Mouse (Mus musculus) MEL (cell line): ENCODE data around the gene Eif5a. TPM values are rescaled to one million over a fixed set of nuclear protein-coding genes. Genes with fewer than 3 reads are reported as not detected.
A peak's percentile ranks its signal among the peaks of the same experiment; 100 is the strongest.

Source experiments
- DNase-seq: peaks from one replicate; pipeline ENCODE4 v3.0.0; 2011; ENCODE audit warnings: low read depth, low spot score
- H3K27ac ChIP-seq: 2 replicates; pipeline ENCODE4 v1.5.1; 2012; ENCODE audit warnings: low read depth, mild to moderate bottlenecking, control low read depth, low read length, moderate library complexity; ENCODE audit not compliant: control insufficient read depth
- H3K27me3 ChIP-seq, 2 experiments: fragments of 150-350 bp in 1 of 2; sonication (generic) in 1 of 2; 2 replicates each; pipeline ENCODE4 v1.6.1; 2012; ENCODE audit warnings: low read length in 2 of 2, mild to moderate bottlenecking in 2 of 2, improper control_type of control experiment in 1 of 2, moderate library complexity in 1 of 2; ENCODE audit not compliant: insufficient read depth in 2 of 2, control insufficient read depth in 1 of 2
- H3K36me3 ChIP-seq, 2 experiments: 2 replicates each; pipeline ENCODE4 v1.6.1; 2012 to 2014; ENCODE audit warnings: low read length in 2 of 2, improper control_type of control experiment in 1 of 2, inconsistent platforms in 1 of 2, mild to moderate bottlenecking in 1 of 2; ENCODE audit not compliant: insufficient read depth in 2 of 2, control insufficient read depth in 1 of 2
- H3K4me1 ChIP-seq, 2 experiments: fragments of 150-350 bp in 1 of 2; sonication (generic) in 1 of 2; 2 replicates each; pipeline ENCODE4 v1.6.1; 2012; ENCODE audit warnings: low read length in 2 of 2, improper control_type of control experiment in 1 of 2, mild to moderate bottlenecking in 1 of 2; ENCODE audit not compliant: insufficient read depth in 2 of 2, control insufficient read depth in 1 of 2
- H3K4me3 ChIP-seq, 2 experiments: fragments of 150-350 bp in 1 of 2; sonication (generic) in 1 of 2; 2 replicates each; pipeline ENCODE4 v1.5.1; 2012; ENCODE audit warnings: low read depth in 2 of 2, low read length in 2 of 2, mild to moderate bottlenecking in 2 of 2, moderate library complexity in 2 of 2, control low read depth in 1 of 2, improper control_type of control experiment in 1 of 2; ENCODE audit not compliant: control insufficient read depth in 1 of 2, insufficient read depth in 1 of 2
- H3K79me2 ChIP-seq: 2 replicates; pipeline ENCODE4 v1.6.1; 2012; ENCODE audit warnings: mild to moderate bottlenecking, low read length, moderate library complexity; ENCODE audit not compliant: control insufficient read depth, poor library complexity, insufficient read depth
- H3K9ac ChIP-seq: 2 replicates; pipeline ENCODE4 v1.6.1; 2012; ENCODE audit warnings: low read depth, mild to moderate bottlenecking, control low read depth, low read length, moderate library complexity; ENCODE audit not compliant: control insufficient read depth, poor library complexity, severe bottlenecking
- H3K9me3 ChIP-seq: fragments of 150-350 bp; sonication (generic); replicated peaks from 2 replicates; pipeline ENCODE4 v1.6.1; 2012; ENCODE audit warnings: mild to moderate bottlenecking, low read length, improper control_type of control experiment, moderate library complexity; ENCODE audit not compliant: insufficient read depth
- BHLHE40 ChIP-seq: IDR thresholded peaks from 2 replicates; pipeline ENCODE4 v1.6.1; 2012; ENCODE audit warnings: low read depth, mild to moderate bottlenecking, inconsistent platforms, low read length, improper control_type of control experiment, borderline replicate concordance
- CHD2 ChIP-seq: IDR thresholded peaks from 2 replicates; pipeline ENCODE4 v1.6.1; 2011; ENCODE audit warnings: low read length, improper control_type of control experiment
- CTCF ChIP-seq, 3 experiments: IDR thresholded peaks in 2 of 3; conservative IDR thresholded peaks in 1 of 3; 2 replicates each; pipeline ENCODE4 v1.5.1; 2011 to 2012; ENCODE audit warnings: low read length in 3 of 3, low read depth in 2 of 3, mild to moderate bottlenecking in 2 of 3, improper control_type of control experiment in 1 of 3, inconsistent platforms in 1 of 3, mixed read lengths in 1 of 3, moderate library complexity in 1 of 3; ENCODE audit not compliant: control insufficient read depth in 1 of 3, insufficient read depth in 1 of 3, poor library complexity in 1 of 3, severe bottlenecking in 1 of 3
- ELF1 ChIP-seq: IDR thresholded peaks from 2 replicates; pipeline ENCODE4 v1.6.1; 2014; ENCODE audit warnings: low read depth, mild to moderate bottlenecking, inconsistent platforms, low read length, improper control_type of control experiment, moderate library complexity
- EP300 ChIP-seq, 2 experiments: IDR thresholded peaks; 2 replicates each; pipeline ENCODE4 v1.6.1; 2011; ENCODE audit warnings: improper control_type of control experiment in 2 of 2, low read length in 2 of 2, low read depth in 1 of 2, mild to moderate bottlenecking in 1 of 2
- ETS1 ChIP-seq: IDR thresholded peaks from 2 replicates; pipeline ENCODE4 v1.6.1; 2012; ENCODE audit warnings: low read depth, mild to moderate bottlenecking, inconsistent platforms, low read length, improper control_type of control experiment, moderate library complexity
- GABPA ChIP-seq: IDR thresholded peaks from 2 replicates; pipeline ENCODE4 v1.6.1; 2012; ENCODE audit warnings: low read depth, mild to moderate bottlenecking, inconsistent platforms, low read length, improper control_type of control experiment, moderate library complexity
- GATA1 ChIP-seq: IDR thresholded peaks from 2 replicates; pipeline ENCODE4 v1.6.1; 2011; ENCODE audit warnings: low read depth, low read length, improper control_type of control experiment
- HCFC1 ChIP-seq: IDR thresholded peaks from 2 replicates; pipeline ENCODE4 v1.6.1; 2012; ENCODE audit warnings: low read depth, mild to moderate bottlenecking, inconsistent platforms, low read length, improper control_type of control experiment, moderate library complexity
- MAX ChIP-seq: IDR thresholded peaks from 2 replicates; pipeline ENCODE4 v1.6.1; 2011; ENCODE audit warnings: low read length, improper control_type of control experiment
- MEF2A ChIP-seq: IDR thresholded peaks from 2 replicates; pipeline ENCODE4 v1.6.1; 2014; ENCODE audit warnings: low read depth, mild to moderate bottlenecking, inconsistent platforms, low read length, improper control_type of control experiment; ENCODE audit not compliant: poor library complexity, insufficient replicate concordance, severe bottlenecking; ENCODE audit errors: extremely low read depth
- MXI1 ChIP-seq: IDR thresholded peaks from 2 replicates; pipeline ENCODE4 v1.6.1; 2011; ENCODE audit warnings: mild to moderate bottlenecking, low read depth, low read length, improper control_type of control experiment
- MYB ChIP-seq: IDR thresholded peaks from 2 replicates; pipeline ENCODE4 v1.6.1; 2011; ENCODE audit warnings: mild to moderate bottlenecking, low read depth, low read length, improper control_type of control experiment
- MYC ChIP-seq: IDR thresholded peaks from 2 replicates; pipeline ENCODE4 v1.6.1; 2011; ENCODE audit warnings: low read depth, mild to moderate bottlenecking, low read length, improper control_type of control experiment, moderate library complexity
- NELFE ChIP-seq: IDR thresholded peaks from 2 replicates; pipeline ENCODE4 v1.6.1; 2011; ENCODE audit warnings: low read depth, low read length, improper control_type of control experiment
- NRF1 ChIP-seq: IDR thresholded peaks from 2 replicates; pipeline ENCODE4 v1.6.1; 2014; ENCODE audit warnings: low read depth, mild to moderate bottlenecking, inconsistent platforms, low read length, improper control_type of control experiment, moderate library complexity; ENCODE audit not compliant: poor library complexity, insufficient read depth, severe bottlenecking
- POLR2A ChIP-seq, 2 experiments: IDR thresholded peaks; 2 replicates each; pipeline ENCODE4 v1.6.1; 2011 to 2012; ENCODE audit warnings: low read length in 2 of 2, mild to moderate bottlenecking in 2 of 2, control low read depth in 1 of 2, improper control_type of control experiment in 1 of 2, low read depth in 1 of 2, moderate library complexity in 1 of 2; ENCODE audit not compliant: control insufficient read depth in 1 of 2, insufficient read depth in 1 of 2, poor library complexity in 1 of 2
- RAD21 ChIP-seq: IDR thresholded peaks from 2 replicates; pipeline ENCODE4 v1.6.1; 2011; ENCODE audit warnings: mild to moderate bottlenecking, low read depth, low read length, improper control_type of control experiment
- RCOR1 ChIP-seq: IDR thresholded peaks from 2 replicates; pipeline ENCODE4 v1.6.1; 2012; ENCODE audit warnings: low read depth, mild to moderate bottlenecking, inconsistent platforms, low read length, improper control_type of control experiment
- SIN3A ChIP-seq: IDR thresholded peaks from 2 replicates; pipeline ENCODE4 v1.6.1; 2012; ENCODE audit warnings: low read length, improper control_type of control experiment, inconsistent platforms
- TAL1 ChIP-seq: IDR thresholded peaks from 2 replicates; pipeline ENCODE4 v1.6.1; 2012; ENCODE audit warnings: mild to moderate bottlenecking, inconsistent platforms, low read length, moderate library complexity, mixed read lengths
- TBP ChIP-seq: IDR thresholded peaks from 2 replicates; pipeline ENCODE4 v1.8.0; 2011; ENCODE audit warnings: low read depth, low read length, improper control_type of control experiment
- UBTF ChIP-seq: IDR thresholded peaks from 2 replicates; pipeline ENCODE4 v1.6.1; 2012; ENCODE audit warnings: low read depth, mild to moderate bottlenecking, inconsistent platforms, low read length, improper control_type of control experiment, moderate library complexity, borderline replicate concordance; ENCODE audit not compliant: insufficient read depth
- USF1 ChIP-seq: IDR thresholded peaks from 2 replicates; pipeline ENCODE4 v1.6.1; 2014; ENCODE audit warnings: low read depth, mild to moderate bottlenecking, inconsistent platforms, low read length, improper control_type of control experiment, moderate library complexity
- USF2 ChIP-seq, 2 experiments: IDR thresholded peaks; 2 replicates each; pipeline ENCODE4 v1.6.1; 2011 to 2012; ENCODE audit warnings: improper control_type of control experiment in 2 of 2, low read length in 2 of 2, borderline replicate concordance in 1 of 2, inconsistent platforms in 1 of 2, low read depth in 1 of 2, mild to moderate bottlenecking in 1 of 2; ENCODE audit not compliant: insufficient read depth in 1 of 2
- ZC3H11A ChIP-seq: IDR thresholded peaks from 2 replicates; pipeline ENCODE4 v1.6.1; 2012; ENCODE audit warnings: low read depth, mild to moderate bottlenecking, inconsistent platforms, low read length, improper control_type of control experiment
- ZKSCAN1 ChIP-seq: IDR thresholded peaks from 2 replicates; pipeline ENCODE4 v1.6.1; 2012; ENCODE audit warnings: low read depth, mild to moderate bottlenecking, inconsistent platforms, low read length, improper control_type of control experiment, moderate library complexity
- polyA plus RNA-seq, 2 experiments: library from polyadenylated mRNA; stranded (reverse) in 1 of 2; unstranded in 1 of 2; fragments of >175 nt in 1 of 2; fragments of >200 nt in 1 of 2; gene quantifications; 2 replicates each; pipeline versions ENCODE4 v1.2.1 to v1.2.4; 2012; ENCODE audit warnings: low replicate concordance in 2 of 2, low read depth in 1 of 2; ENCODE audit not compliant: insufficient read length in 2 of 2, insufficient read depth in 1 of 2, missing spikeins in 1 of 2
- total RNA-seq: library from RNA; depleted of rRNA; stranded (reverse); fragments of 300-350 nt; gene quantifications from 2 replicates; pipeline ENCODE4 v1.2.3, GENCODE M21; 2012

The Eif5a gene
- total and polyA plus RNA-seq, 3 experiments: 1,272 to 3,185 (median 1,428) TPM

DNA sequence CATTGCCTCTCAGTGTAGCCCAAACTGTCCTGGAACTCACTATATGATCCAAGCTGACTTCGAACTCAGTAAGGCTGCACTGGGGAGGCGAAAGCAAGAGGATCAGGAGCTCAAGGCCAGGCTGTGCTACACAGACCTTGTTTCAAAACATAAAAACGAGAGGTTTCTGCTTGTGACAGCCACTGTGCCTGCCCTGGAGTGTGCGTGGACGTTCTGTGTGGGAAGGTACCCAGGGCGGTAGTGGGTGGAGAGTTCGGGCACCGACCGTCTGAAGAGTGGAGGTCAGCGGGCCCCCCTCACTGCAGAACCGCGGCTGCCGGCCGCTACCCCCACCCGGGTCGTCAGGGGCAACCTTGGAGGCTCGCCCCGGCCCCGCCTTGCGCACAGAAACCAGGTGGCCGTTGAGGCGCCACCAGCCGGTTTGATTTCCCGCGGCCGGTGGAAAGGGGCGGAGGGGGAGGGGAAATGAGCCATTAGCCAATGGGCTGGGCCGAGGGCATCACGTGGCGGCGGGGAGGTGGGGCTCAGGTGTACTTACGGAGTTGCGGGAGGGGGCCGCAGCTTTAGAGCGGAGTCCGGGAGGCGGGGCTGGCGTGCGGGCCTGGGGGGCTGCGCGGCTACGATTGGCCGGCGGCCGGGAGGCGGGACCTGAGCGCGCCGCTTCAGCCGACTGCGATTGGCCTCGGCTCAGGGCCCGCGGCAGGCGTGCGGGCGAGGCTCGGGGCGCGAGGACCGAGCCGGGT lies 13.6 kb upstream of the Eif5a start, which contains the start of gene Ybx2 (continued):
- no peak for TF ChIP-seq UBTF
- peak; percentile 23; the same call in 1 of the 2 replicates for TF ChIP-seq CHD2
- TF ChIP-seq USF1: peak; percentile 100

- Histone ChIP-seq H3K4me1 (peaks cover 5 to 30% of the 10 kb centered on the region in 2 experiments; a peak in 2 of 4 replicates), H3K4me3 (peak overlapping the region; percentile 57 to 60), H3K9me3 (no peaks in the 10 kb centered on the region), H3K27me3 (peaks cover 0 to 2% of the 10 kb centered on the region in 2 experiments; a peak in 1 of 4 replicates), H3K36me3 (peaks cover 0 to 28% of the 10 kb centered on the region in 2 experiments; a peak in 2 of 4 replicates), H3K9ac (peak overlapping the region; percentile 60), H3K79me2 (no peaks in the 10 kb centered on the region), H3K27ac (peak overlapping the region; percentile 42)
- peak; percentile 78 for DNase-seq
- no peak for TF ChIP-seq RCOR1
- no peak for TF ChIP-seq POLR2A (IDR thresholded peaks at IDR 0.05; ENCODE audit: control insufficient read depth in 1 of 2, insufficient read depth in 1 of 2, low read depth in 1 of 2, low read length in 2 of 2, poor library complexity in 1 of 2)
- 0 out of 2 replicates have a peak, but pooled peaks have one; percentile 1 for TF ChIP-seq GATA1
These were observed 12.9 kb upstream of the Eif5a start for GRCm38 (mm10) chr11:69934681-69935080.

- H3K27me3 ChIP-seq: peaks cover 0 to 2% of the 10 kb centered on the region in 2 experiments; a peak in 1 of 4 replicates
- H3K9ac ChIP-seq: peak overlapping the region; percentile 60
- H3K4me3 ChIP-seq: peak overlapping the region; percentile 57 to 60
- DNase-seq: peak; percentile 96
- H3K9me3 ChIP-seq: no peaks in the 10 kb centered on the region
- H3K36me3 ChIP-seq: peaks cover 0 to 32% of the 10 kb centered on the region in 2 experiments; a peak in 2 of 4 replicates
- H3K79me2 ChIP-seq: no peaks in the 10 kb centered on the region
- H3K27ac ChIP-seq: peak overlapping the region; percentile 42
- H3K4me1 ChIP-seq: peaks cover 9 to 34% of the 10 kb centered on the region in 2 experiments; a peak in 3 of 4 replicates
- TF ChIP-seq RAD21 (peak; percentile 93), ELF1 (no peak), MXI1 (peak; percentile 55), MEF2A (no peak), CTCF (IDR thresholded peaks at IDR 0.05 in 2 of 3, conservative IDR thresholded peaks at IDR 0.05 in 1 of 3; ENCODE audit: control insufficient read depth in 1 of 3, insufficient read depth in 1 of 3, low read depth in 2 of 3, low read length in 3 of 3, poor library complexity in 1 of 3, severe bottlenecking in 1 of 3) (peak; percentile 67 to 99 (median 99)), MYB (no peak), MAX (no peak), HCFC1 (peak; percentile 54; the same call in 1 of the 2 replicates), ETS1 (no peak), BHLHE40 (no peak), EP300 (IDR thresholded peaks at IDR 0.05; ENCODE audit: low read depth in 1 of 2, low read length in 2 of 2) (no peak; a peak in 1 of 4 replicates), ZC3H11A (peak; percentile 86), NRF1 (no peak; the same call in 1 of the 2 replicates), ZKSCAN1 (no peak), NELFE (no peak), USF2 (IDR thresholded peaks at IDR 0.05; ENCODE audit: borderline replicate concordance in 1 of 2, insufficient read depth in 1 of 2, low read depth in 1 of 2, low read length in 2 of 2) (no peak), MYC (no peak), SIN3A (peak; percentile 74), TAL1 (no peak), GABPA (no peak), TBP (no peak)
These were observed 12.4 kb upstream of the Eif5a start for GRCm38 (mm10) chr11:69934169-69934568.
